In the genomic region with DNA sequence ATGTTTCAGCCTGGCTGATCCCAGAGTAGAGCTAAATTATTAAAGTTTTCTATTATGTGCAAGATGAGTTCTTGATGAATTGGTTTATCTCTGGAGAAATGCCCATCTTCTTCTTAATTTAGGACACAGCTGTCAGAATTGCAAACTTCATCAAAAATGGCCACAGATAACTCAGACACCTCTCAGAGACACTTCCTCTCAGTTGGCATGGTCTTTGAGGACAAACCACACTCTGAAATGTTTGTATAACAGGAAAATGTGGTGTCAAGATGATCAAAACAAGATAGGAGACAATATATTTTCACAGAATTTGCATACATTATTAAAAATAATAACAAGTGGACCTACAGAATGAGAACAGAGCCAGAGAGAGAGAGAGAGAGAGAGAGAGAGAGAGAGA, we compare ENCODE assay signal across 25 mouse cellular contexts. TPM values are rescaled to one million over a fixed set of nuclear protein-coding genes. Genes with fewer than 3 reads are reported as not detected.
DNase-seq lines count a peak whose midpoint lies in the region; ATAC-seq lines count a peak whose summit lies in the region.
"Had no signal": no experiment of that assay in that cellular context is flagged by ENCODE, and none has a peak within 500 bp of the region (broad histone marks: within the 10 kb centered on the region; RNA-seq: fewer than 3 reads in every experiment).

No protein-coding gene starts in this region.

- ATAC-seq in CD4-positive, CD25-positive, alpha-beta regulatory T cell, adult 4 months = peak; percentile 29
- peak; percentile 53 for ATAC-seq in activated CD4-positive, CD25-positive, alpha-beta regulatory T cell, adult 4 months
- ATAC-seq: forebrain, embryonic 15.5 days; hindbrain, embryonic 16.5 days; intestine, postnatal 0 days had no signal

- DNase-seq in naive thymus-derived CD4-positive, alpha-beta T cell, adult 2 months (ENCODE audit: low read depth) = peak; percentile 50
- DNase-seq in gastrocnemius, adult 18-20 months (ENCODE audit: low spot score) = no peak
- DNase-seq in right cerebral cortex, postnatal 10 days (ENCODE audit: low spot score in 2 of 2) = no peak
- no peak for DNase-seq in heart, adult 9 months (ENCODE audit: low spot score in 2 of 2)
- DNase-seq: adrenal gland, adult 2 months; adrenal gland, postnatal 14 days; cerebellum, adult 11 months; cerebellum, adult 8-10 months; cerebellum, postnatal 10 days; cerebellum, postnatal 36 days; embryo, embryonic 11 days; gastrocnemius, postnatal 10 days; gastrocnemius, postnatal 36 days; heart, adult 11 months; heart, postnatal 10 days; heart, postnatal 36 days had no signal

RNA-seq across cellular contexts. Expression of gene Icos, which starts 52.8 kb away (rescaled TPM):
- polyA plus RNA-seq in CD4-positive, CD25-positive, alpha-beta regulatory T cell, adult 4 months (2017; shearing (Covaris generic)) = 100 to 1,000 TPM; 309 to 337 TPM
- 100 to 1,000 TPM; 474 to 595 TPM for polyA plus RNA-seq in activated CD4-positive, CD25-positive, alpha-beta regulatory T cell, adult 4 months (2017; shearing (Covaris generic))
- not detected for total RNA-seq in gastrocnemius, adult 18-20 months (2021)
- total RNA-seq: gastrocnemius, postnatal 36 days; MEL had no signal
- polyA plus RNA-seq: C2C12; embryonic facial prominence, embryonic 10.5 days; erythroblast, embryonic 14.5 days had no signal
